Mouse (Mus musculus) limb, embryonic 11.5 days (tissue): ENCODE measurements around the gene Adsl. TPM values are rescaled to one million over a fixed set of nuclear protein-coding genes. Genes with fewer than 3 reads are reported as not detected.
"Not testable (repeated sequence)": the region's sequence is repeated elsewhere in the genome, so short reads cannot be mapped to it uniquely, and the experiment has no call there.

Experiments
- ATAC-seq: fragments of 200-750 bp; cut with Nextera tagmentation; 2 replicates; pipeline ENCODE4 v1.8.0; 2017; ENCODE audit warnings: low read depth; ENCODE audit not compliant: insufficient number of reproducible peaks, low FRiP score, low TSS enrichment
- DNase-seq: peaks from one replicate; pipeline ENCODE4 v3.0.0-alpha.2; 2015; ENCODE audit warnings: low spot score
- H3K27ac ChIP-seq: fragments of 300-500 bp; sonication (generic); replicated peaks from 2 replicates; pipeline ENCODE4 v1.5.1; 2014; ENCODE audit warnings: low read depth, mild to moderate bottlenecking, low read length
- H3K27me3 ChIP-seq: fragments of 300-500 bp; sonication (generic); 2 replicates; pipeline ENCODE4 v1.6.1; 2014; ENCODE audit warnings: mild to moderate bottlenecking, low read length, mixed read lengths; ENCODE audit not compliant: control insufficient read depth, insufficient read depth
- H3K36me3 ChIP-seq: fragments of 300-500 bp; sonication (generic); 2 replicates; pipeline ENCODE4 v1.6.1; 2014; ENCODE audit warnings: mild to moderate bottlenecking, low read length, moderate library complexity, mixed read lengths; ENCODE audit not compliant: control insufficient read depth, insufficient read depth
- H3K4me1 ChIP-seq: fragments of 300-500 bp; sonication (generic); 2 replicates; pipeline ENCODE4 v1.6.1; 2014; ENCODE audit warnings: low read length, mixed read lengths; ENCODE audit not compliant: control insufficient read depth, insufficient read depth
- H3K4me2 ChIP-seq: fragments of 300-500 bp; sonication (generic); 2 replicates; pipeline ENCODE4 v1.6.1; 2014; ENCODE audit warnings: low read depth, mild to moderate bottlenecking, moderate library complexity; ENCODE audit not compliant: severe bottlenecking
- H3K4me3 ChIP-seq: fragments of 300-500 bp; sonication (generic); 2 replicates; pipeline ENCODE4 v1.5.1; 2014; ENCODE audit warnings: low read depth, low read length
- H3K9ac ChIP-seq: fragments of 300-500 bp; sonication (generic); 2 replicates; pipeline ENCODE4 v1.6.1; 2014; ENCODE audit warnings: mild to moderate bottlenecking, low read length
- H3K9me3 ChIP-seq: fragments of 300-500 bp; sonication (generic); 2 replicates; pipeline ENCODE4 v1.6.1; 2016; ENCODE audit warnings: low read length; ENCODE audit not compliant: control insufficient read depth
- WGBS: fragments of 180-500 bp; shearing (Covaris S2); extraction: QIAGEN DNeasy Blood & Tissue Kit; methylation state at CpG from one replicate; pipeline ENCODE4 v1.1.7; 2014; 5-methylcytosine and 5-hydroxymethylcytosine counted together
- polyA plus RNA-seq: library from polyadenylated mRNA; unstranded; fragments of >200 nt; fragmentation: Nextera tagmentation; extraction: Ambion mirVana; gene quantifications from 2 replicates; pipeline ENCODE4 v1.2.1, GENCODE M21; 2014

Adsl gene
- polyA plus RNA-seq, 1 experiment from 2014 or later: 196 TPM

DNA sequence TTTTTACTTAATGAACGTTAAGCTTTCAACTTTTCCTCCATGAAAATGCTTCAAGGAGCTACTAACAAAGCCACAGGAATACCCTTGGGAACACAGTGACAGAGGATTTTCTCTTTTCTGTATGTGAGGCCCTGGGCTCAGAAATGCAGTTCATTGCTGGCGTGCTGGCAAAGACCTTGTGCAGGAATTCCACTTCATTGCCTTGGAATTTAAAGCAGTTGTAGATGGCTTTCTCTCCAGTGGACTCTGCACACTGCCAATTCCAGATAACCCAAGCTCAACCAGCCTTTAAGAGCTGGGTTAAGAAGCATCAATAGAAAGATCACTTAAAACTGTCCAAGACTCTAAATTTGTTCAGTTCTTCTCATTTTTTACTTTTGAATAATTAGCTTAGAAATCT, 32.4 kb upstream of the Adsl start:
- no peak for ATAC-seq

DNA sequence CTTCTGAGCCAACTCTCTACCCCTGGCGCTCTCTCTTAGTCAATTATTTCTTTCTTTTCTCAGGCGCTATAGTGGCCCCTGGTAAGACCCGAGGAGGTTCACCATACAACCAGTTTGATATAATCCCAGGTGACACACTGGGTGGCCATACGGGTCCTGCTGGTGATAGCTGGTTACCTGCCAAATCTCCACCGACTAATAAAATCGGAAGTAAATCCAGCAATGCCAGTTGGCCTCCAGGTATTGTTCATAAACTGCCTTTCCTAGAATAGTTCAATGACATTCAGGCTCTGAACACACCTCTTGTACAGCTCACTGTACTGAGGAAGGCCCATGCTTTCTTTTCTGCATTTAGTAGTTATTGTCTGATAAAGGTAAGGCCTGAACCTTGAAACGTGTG, 31.7 kb upstream of the Adsl start:
- DNase-seq: no peak
- Histone ChIP-seq H3K9ac (no peak overlapping the region), H3K9me3 (no peaks in the 10 kb centered on the region), H3K36me3 (peaks cover 25% of the 10 kb centered on the region), H3K27ac (no peak overlapping the region), H3K4me1 (no peaks in the 10 kb centered on the region), H3K4me2 (no peak overlapping the region), H3K4me3 (no peak overlapping the region), H3K27me3 (no peaks in the 10 kb centered on the region)
- no peak for ATAC-seq
- WGBS: 95% methylated on average over 7 of the region's 7 CpGs

More for the DNA sequence above, 32.4 kb upstream of the Adsl start:
- no peak overlapping the region for H3K4me2 ChIP-seq
- 92% methylated on average over 2 of the region's 2 CpGs for WGBS
- H3K27ac ChIP-seq: no peak overlapping the region
- DNase-seq: no peak
- no peaks in the 10 kb centered on the region for H3K27me3 ChIP-seq
- H3K9ac ChIP-seq: no peak overlapping the region
- H3K4me1 ChIP-seq: no peaks in the 10 kb centered on the region
- H3K4me3 ChIP-seq: no peak overlapping the region
- H3K9me3 ChIP-seq: no peaks in the 10 kb centered on the region
- H3K36me3 ChIP-seq: peaks cover 28% of the 10 kb centered on the region

DNA sequence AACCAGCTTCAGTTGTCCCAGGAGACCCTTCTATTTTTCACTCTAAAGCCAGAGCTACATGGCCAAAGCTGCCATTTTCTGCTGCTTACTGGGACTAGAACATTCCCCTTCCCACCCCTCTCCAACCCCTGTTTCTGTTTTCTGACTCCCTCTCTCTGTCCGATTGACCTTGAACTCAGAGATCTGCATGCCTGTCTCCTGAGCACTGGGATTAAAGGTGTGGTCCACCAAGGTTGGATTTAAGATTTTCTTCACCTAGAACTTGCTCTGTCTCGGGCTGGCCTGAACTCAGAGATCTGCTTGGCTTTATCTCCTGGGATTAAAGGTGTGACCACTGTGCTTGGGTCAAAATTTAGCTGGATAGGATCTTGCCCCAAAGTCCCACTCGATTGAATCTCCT, 27.9 kb upstream of the Adsl start:
- Histone ChIP-seq H3K36me3 (peaks cover 23% of the 10 kb centered on the region), H3K27me3 (no peaks in the 10 kb centered on the region), H3K9ac (no peak overlapping the region), H3K4me2 (no peak overlapping the region), H3K4me3 (no peak overlapping the region), H3K27ac (no peak overlapping the region), H3K4me1 (no peaks in the 10 kb centered on the region), H3K9me3 (no peaks in the 10 kb centered on the region)
- ATAC-seq: no peak
- DNase-seq: no peak
- 96% methylated on average over 3 of the region's 3 CpGs for WGBS

DNA sequence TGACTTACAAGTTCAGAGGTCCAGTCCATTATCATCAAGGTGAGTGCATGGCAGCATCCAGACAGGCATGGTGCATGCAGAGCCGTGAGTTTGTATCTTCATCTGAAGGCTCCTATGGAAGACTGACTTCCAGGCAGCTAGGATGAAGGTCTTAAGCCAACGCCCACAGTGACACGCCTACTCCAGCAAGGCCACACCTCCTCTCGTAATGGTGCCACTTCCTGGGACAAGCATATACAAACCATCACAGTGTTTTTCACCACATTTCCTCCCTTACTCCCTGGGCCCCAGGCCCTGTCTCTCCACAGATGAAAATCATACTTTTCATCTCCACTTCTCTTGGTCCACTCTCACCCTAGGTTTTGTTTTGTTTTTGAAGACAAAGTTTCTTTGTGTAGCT, 26.5 kb upstream of the Adsl start:
- Histone ChIP-seq H3K9ac (no peak overlapping the region), H3K4me2 (no peak overlapping the region), H3K27me3 (no peaks in the 10 kb centered on the region), H3K27ac (no peak overlapping the region), H3K4me1 (no peaks in the 10 kb centered on the region), H3K9me3 (no peaks in the 10 kb centered on the region), H3K36me3 (peaks cover 18% of the 10 kb centered on the region), H3K4me3 (no peak overlapping the region)
- DNase-seq: no peak
- whole genome bisulfite sequencing: 77% methylated on average over 4 of the region's 4 CpGs
- ATAC-seq: no peak

DNA sequence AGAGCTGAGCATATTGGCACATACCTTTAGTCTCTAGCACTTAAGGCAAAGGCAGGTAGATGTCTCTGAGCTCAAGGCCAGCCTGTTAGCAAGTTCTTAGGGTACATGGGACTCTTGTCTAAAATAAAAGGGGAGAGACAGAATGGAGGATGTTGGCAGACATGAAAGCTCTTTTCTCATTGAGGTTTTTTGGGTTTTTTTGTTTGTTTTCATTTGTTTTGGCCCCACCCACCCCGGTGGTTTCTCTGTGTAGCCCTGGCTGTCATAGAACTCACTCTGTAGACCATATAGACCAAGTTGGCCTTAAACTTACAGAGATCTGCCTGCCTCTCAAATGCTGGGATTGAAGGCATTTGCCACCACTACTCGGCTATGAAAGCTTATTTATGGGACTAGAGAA, 24.1 kb upstream of the Adsl start:
- DNase-seq (no peak), ATAC-seq (no peak)
- peaks cover 19% of the 10 kb centered on the region for H3K36me3 ChIP-seq
- H3K4me2 ChIP-seq: no peak overlapping the region
- H3K27me3 ChIP-seq: no peaks in the 10 kb centered on the region
- WGBS: 94% methylated on average over 2 of the region's 2 CpGs
- H3K9me3 ChIP-seq: no peaks in the 10 kb centered on the region
- no peak overlapping the region for H3K27ac ChIP-seq
- H3K4me3 ChIP-seq: no peak overlapping the region
- H3K9ac ChIP-seq: no peak overlapping the region
- no peaks in the 10 kb centered on the region for H3K4me1 ChIP-seq

DNA sequence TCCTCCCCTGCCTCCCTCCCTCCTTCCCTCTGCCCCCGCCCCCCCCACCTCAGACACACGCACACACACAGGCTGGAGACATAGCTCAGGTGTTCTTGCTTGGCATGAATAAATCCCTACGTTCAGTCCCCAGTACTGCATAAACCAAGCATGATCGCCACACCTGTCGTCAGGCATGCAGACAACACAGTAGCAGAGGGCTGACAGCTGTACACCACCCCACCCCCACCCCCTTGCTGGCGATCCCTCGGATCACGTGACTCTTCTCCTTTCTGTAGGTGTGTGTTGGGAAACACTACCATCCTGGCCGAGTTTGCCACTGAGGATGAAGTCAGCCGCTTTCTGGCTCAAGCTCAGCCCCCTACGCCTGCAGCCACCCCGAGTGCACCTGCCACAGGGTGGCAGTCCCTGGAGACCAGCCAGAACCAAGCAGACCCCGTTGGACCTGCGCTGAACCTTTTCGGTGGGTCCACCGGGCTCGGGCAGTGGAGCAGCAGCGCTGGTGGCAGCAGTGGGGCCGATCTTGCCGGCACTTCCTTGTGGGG, 19.4 kb upstream of the Adsl start:
- no peak overlapping the region for H3K27ac ChIP-seq
- H3K27me3 ChIP-seq: no peaks in the 10 kb centered on the region
- 77% methylated on average over 20 of the region's 20 CpGs for WGBS
- no peak overlapping the region for H3K9ac ChIP-seq
- DNase-seq (no peak), ATAC-seq (no peak)
- H3K4me3 ChIP-seq: no peak overlapping the region
- no peak overlapping the region for H3K4me2 ChIP-seq
- no peaks in the 10 kb centered on the region for H3K9me3 ChIP-seq
- H3K36me3 ChIP-seq: peaks cover 8% of the 10 kb centered on the region; the same call in 1 of the 2 replicates
- no peaks in the 10 kb centered on the region for H3K4me1 ChIP-seq

DNA sequence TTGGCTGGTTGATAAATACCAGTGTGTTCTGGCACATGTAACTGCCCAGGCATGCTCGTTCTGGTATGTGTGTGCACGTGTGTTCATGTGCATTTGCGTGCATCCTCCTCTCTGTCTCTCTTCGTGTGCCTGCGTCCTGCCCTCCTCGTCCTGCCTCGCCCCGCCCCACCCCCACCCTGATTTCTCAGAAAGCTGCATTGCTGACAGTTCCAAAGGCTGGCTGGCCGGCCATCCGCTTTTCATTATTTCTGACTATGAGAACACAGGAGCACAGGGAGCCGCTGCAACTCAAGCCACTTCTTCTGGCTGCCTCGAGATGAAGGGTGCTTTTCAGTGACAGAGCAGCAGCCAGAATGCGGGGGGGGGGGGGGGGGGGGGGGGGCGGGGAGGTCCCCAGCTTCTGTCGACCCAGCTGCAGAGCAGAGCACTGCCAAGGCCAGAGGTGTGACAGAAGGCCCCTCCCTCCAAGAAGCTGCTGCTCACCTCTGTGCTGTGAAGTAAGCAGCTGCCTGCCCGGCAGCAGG, 18.2 kb upstream of the Adsl start:
- WGBS: 5% methylated on average over 15 of the region's 16 CpGs
- Histone ChIP-seq H3K9me3 (no peaks in the 10 kb centered on the region), H3K9ac (no peak overlapping the region), H3K27me3 (no peaks in the 10 kb centered on the region), H3K4me1 (no peaks in the 10 kb centered on the region), H3K4me3 (no peak overlapping the region), H3K36me3 (peaks cover 8% of the 10 kb centered on the region; the same call in 1 of the 2 replicates), H3K27ac (0 out of 2 replicates have a peak overlapping the region, but pooled peaks have one; percentile 43), H3K4me2 (no peak overlapping the region)
- peak; percentile 75 for ATAC-seq
- DNase-seq: peak; percentile 77

DNA sequence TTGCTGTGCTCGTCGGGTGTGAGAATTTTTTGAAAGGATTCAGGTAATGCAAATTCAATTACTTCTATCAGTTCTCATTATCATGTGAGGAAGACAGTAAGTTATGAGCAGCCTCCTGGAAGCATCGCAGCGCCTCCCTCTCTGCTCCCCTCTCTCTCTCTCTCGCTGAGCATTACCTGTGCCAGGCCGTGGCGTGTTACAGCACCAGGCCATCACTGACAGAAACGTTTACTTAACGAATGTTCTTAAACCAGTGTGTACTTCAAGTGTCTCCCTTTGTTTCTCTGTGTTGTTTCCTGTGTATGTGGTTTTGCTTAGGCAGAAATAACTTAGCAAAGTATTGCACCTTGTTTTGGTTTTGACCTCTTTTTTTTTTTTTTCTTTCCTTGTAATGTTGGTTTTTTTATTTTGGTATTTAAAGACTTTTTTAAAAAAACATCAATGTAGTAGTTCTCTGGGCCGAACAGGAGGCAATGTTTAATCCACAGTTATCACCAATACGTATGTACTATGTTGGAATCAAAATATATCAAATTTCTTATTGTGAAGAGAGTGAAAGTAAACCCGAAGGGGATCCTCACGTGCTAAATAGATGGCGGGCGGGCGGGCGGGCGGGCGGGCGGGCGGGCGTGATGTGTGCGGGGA, 17.5 kb upstream of the Adsl start:
- not testable (repeated sequence) for H3K4me2 ChIP-seq, H3K27me3 ChIP-seq, H3K9ac ChIP-seq, H3K4me1 ChIP-seq, ATAC-seq, H3K9me3 ChIP-seq, DNase-seq, H3K36me3 ChIP-seq, H3K4me3 ChIP-seq, H3K27ac ChIP-seq
- whole genome bisulfite sequencing: 82% methylated on average over 23 of the region's 23 CpGs
